Comparison of ENCODE assay signal across 8 mouse cellular contexts in genomic region chr7:80992631-80992979, GRCm38 (mm10). TPM values are rescaled to one million over a fixed set of nuclear protein-coding genes. Genes with fewer than 3 reads are reported as not detected.
DNase-seq lines count a peak whose midpoint lies in the region; ATAC-seq and TF ChIP-seq lines count a peak whose summit lies in the region.

No protein-coding gene starts in this region.

- TF ChIP-seq EP300 in MEL (IDR thresholded peaks at IDR 0.05; ENCODE audit: low read depth in 1 of 2, low read length in 2 of 2): no peak

- peaks cover 30 to 34% of the 10 kb centered on the region in 2 experiments for H3K4me1 ChIP-seq in MEL (ENCODE audit: control insufficient read depth in 1 of 2, insufficient read depth in 2 of 2, low read length in 2 of 2)
- peaks cover 85% of the 10 kb centered on the region for H3K4me1 ChIP-seq in erythroblast, embryonic 14.5 days (ENCODE audit: control insufficient read depth)
- peaks cover 29% of the 10 kb centered on the region for H3K4me1 ChIP-seq in hindbrain, embryonic 14.5 days (replicated peaks; ENCODE audit: control insufficient read depth, insufficient read depth, low read length)
- peaks cover 60% of the 10 kb centered on the region for H3K4me1 ChIP-seq in liver, embryonic 11.5 days (replicated peaks; ENCODE audit: control insufficient read depth, insufficient read depth, low read length)

- no peak for TF ChIP-seq POLR2A in MEL (IDR thresholded peaks at IDR 0.05; ENCODE audit: control insufficient read depth in 1 of 2, insufficient read depth in 1 of 2, low read depth in 1 of 2, low read length in 2 of 2, poor library complexity in 1 of 2)

- H3K27me3 ChIP-seq in MEL (ENCODE audit: control insufficient read depth in 1 of 2, insufficient read depth in 2 of 2, low read length in 2 of 2): no peaks in the 10 kb centered on the region
- H3K27me3 ChIP-seq in erythroblast, embryonic 14.5 days (ENCODE audit: control insufficient read depth): no peaks in the 10 kb centered on the region
- H3K27me3 ChIP-seq in hindbrain, embryonic 14.5 days (ENCODE audit: control insufficient read depth, insufficient read depth, low read length): no peaks in the 10 kb centered on the region
- no peaks in the 10 kb centered on the region for H3K27me3 ChIP-seq in liver, embryonic 11.5 days (replicated peaks; ENCODE audit: control insufficient read depth, insufficient read depth, low read length)

- H3K9ac ChIP-seq in MEL (ENCODE audit: control insufficient read depth, low read depth, low read length, poor library complexity, severe bottlenecking): peak overlapping the region; percentile 98
- peak overlapping the region; percentile 96 for H3K9ac ChIP-seq in hindbrain, embryonic 14.5 days
- peak overlapping the region; percentile 97 for H3K9ac ChIP-seq in liver, embryonic 11.5 days (ENCODE audit: low read depth, low read length)

- H3K9me3 ChIP-seq in MEL (replicated peaks; ENCODE audit: insufficient read depth, low read length): no peaks in the 10 kb centered on the region
- no peaks in the 10 kb centered on the region for H3K9me3 ChIP-seq in erythroblast, embryonic 14.5 days (ENCODE audit: control insufficient read depth, low read length)
- H3K9me3 ChIP-seq in hindbrain, embryonic 14.5 days (ENCODE audit: control insufficient read depth, low read length): no peaks in the 10 kb centered on the region
- no peaks in the 10 kb centered on the region for H3K9me3 ChIP-seq in liver, embryonic 11.5 days (ENCODE audit: control insufficient read depth, low read length)

- H3K36me3 ChIP-seq in MEL (ENCODE audit: control insufficient read depth in 1 of 2, insufficient read depth in 2 of 2, low read length in 2 of 2): peaks cover 0 to 48% of the 10 kb centered on the region in 2 experiments; a peak in 2 of 4 replicates
- peaks cover 15% of the 10 kb centered on the region for H3K36me3 ChIP-seq in erythroblast, embryonic 14.5 days (ENCODE audit: control insufficient read depth)
- H3K36me3 ChIP-seq in hindbrain, embryonic 14.5 days (replicated peaks; ENCODE audit: control insufficient read depth, insufficient read depth): no peaks in the 10 kb centered on the region
- 0 out of 2 replicates have a peak, but pooled peaks cover 2% of the 10 kb centered on the region for H3K36me3 ChIP-seq in liver, embryonic 11.5 days (ENCODE audit: control insufficient read depth, insufficient read depth, low read length)

- DNase-seq in heart, adult 8-10 months (ENCODE audit: low spot score): peak; percentile 23
- DNase-seq in heart, adult 11 months: no peak
- DNase-seq in MEL (ENCODE audit: low read depth, low spot score): no peak
- no peak for DNase-seq in hindbrain, embryonic 14.5 days (ENCODE audit: low spot score)
- no peak for DNase-seq in liver, embryonic 11.5 days (ENCODE audit: low spot score)
- DNase-seq in ovary, postnatal 14 days (ENCODE audit: low spot score): peak; percentile 18
- DNase-seq in thymus, postnatal 14 days: no peak

- peak; percentile 1; the same call in 1 of the 2 replicates for ATAC-seq in hindbrain, embryonic 14.5 days (ENCODE audit: low FRiP score)
- no peak for ATAC-seq in liver, embryonic 11.5 days (replicated peaks; ENCODE audit: low FRiP score)

- peak overlapping the region; percentile 76 to 97 for H3K4me3 ChIP-seq in MEL (ENCODE audit: control insufficient read depth in 1 of 2, insufficient read depth in 1 of 2, low read depth in 2 of 2, low read length in 2 of 2)
- H3K4me3 ChIP-seq in erythroblast, embryonic 14.5 days (replicated peaks): peak overlapping the region; percentile 98
- peak overlapping the region; percentile 96 for H3K4me3 ChIP-seq in hindbrain, embryonic 14.5 days (replicated peaks; ENCODE audit: low read length)
- peak overlapping the region; percentile 99 for H3K4me3 ChIP-seq in liver, embryonic 11.5 days (ENCODE audit: low read depth, low read length)

- no peak for TF ChIP-seq RAD21 in MEL (IDR thresholded peaks at IDR 0.05; ENCODE audit: low read depth, low read length)

- 3% methylated on average over 12 of the region's 12 CpGs for WGBS in hindbrain, embryonic 14.5 days
- 2% methylated on average over 12 of the region's 12 CpGs for WGBS in liver, embryonic 11.5 days

- H3K27ac ChIP-seq in MEL (ENCODE audit: control insufficient read depth, low read depth, low read length): no peak overlapping the region
- peak overlapping the region; percentile 95 for H3K27ac ChIP-seq in hindbrain, embryonic 14.5 days
- H3K27ac ChIP-seq in liver, embryonic 11.5 days (ENCODE audit: low read depth, low read length): peak overlapping the region; percentile 96

- H3K4me2 ChIP-seq in hindbrain, embryonic 14.5 days (replicated peaks): peak overlapping the region; percentile 93
- H3K4me2 ChIP-seq in liver, embryonic 11.5 days: peak overlapping the region; percentile 93

- peaks cover 46% of the 10 kb centered on the region for H3K79me2 ChIP-seq in MEL (ENCODE audit: control insufficient read depth, insufficient read depth, low read length, poor library complexity)

- TF ChIP-seq CTCF in MEL (IDR thresholded peaks at IDR 0.05 in 2 of 3, conservative IDR thresholded peaks at IDR 0.05 in 1 of 3; ENCODE audit: control insufficient read depth in 1 of 3, insufficient read depth in 1 of 3, low read depth in 2 of 3, low read length in 3 of 3, poor library complexity in 1 of 3, severe bottlenecking in 1 of 3): no peak

TF ChIP-seq in MEL, 35 proteins besides CTCF, POLR2A, EP300 and RAD21:
- TF ChIP-seq MEF2A (IDR thresholded peaks at IDR 0.05; ENCODE audit: extremely low read depth, insufficient replicate concordance, low read depth, low read length, poor library complexity, severe bottlenecking) (no peak), MAZ (IDR thresholded peaks at IDR 0.05; ENCODE audit: low read depth, low read length) (no peak), ZMIZ1 (IDR thresholded peaks at IDR 0.05; ENCODE audit: low read depth, low read length) (no peak), TBP (IDR thresholded peaks at IDR 0.05; ENCODE audit: low read depth, low read length) (no peak)

RNA-seq across cellular contexts. Expression of gene Zfp592, which starts 0.9 kb away (rescaled TPM):
- total RNA-seq in heart, adult 8-10 months (2022): 10 to 100 TPM; 13.5 to 18.1 (median 16.3) TPM
- 12.9 and 14.7 TPM in 2 replicates for total RNA-seq in MEL (2012; rRNA removed)
- 10 to 100 TPM in 1 of 2 experiments, not detected in 1; 33.0 TPM for polyA plus RNA-seq in MEL (2012; ENCODE audit: insufficient read depth in 1 of 2, insufficient read length in 2 of 2, low read depth in 1 of 2, low replicate concordance in 2 of 2, missing spikeins in 1 of 2)
- polyA plus RNA-seq in erythroblast, embryonic 14.5 days (2012): 4.9 and 5.2 TPM in 2 replicates
- 10.4 and 12.3 TPM in 2 replicates for polyA plus RNA-seq in hindbrain, embryonic 14.5 days (2014; fragmentation: Nextera tagmentation; extraction: Ambion mirVana)
- polyA plus RNA-seq in liver, embryonic 11.5 days (2014; fragmentation: Nextera tagmentation; extraction: Ambion mirVana): 20.9 and 26.2 TPM in 2 replicates

RNA-seq across cellular contexts. Expression of gene Sec11a, which starts 45.0 kb away (rescaled TPM):
- total RNA-seq in heart, adult 8-10 months (2022): 10 to 100 TPM; 35.3 to 41.0 (median 39.2) TPM
- total RNA-seq in MEL (2012; rRNA removed): 132 and 144 TPM in 2 replicates
- polyA plus RNA-seq in MEL (2012; ENCODE audit: insufficient read depth in 1 of 2, insufficient read length in 2 of 2, low read depth in 1 of 2, low replicate concordance in 2 of 2, missing spikeins in 1 of 2): 100 to 1,000 TPM in 1 of 2 experiments, not detected in 1; 114 TPM
- polyA plus RNA-seq in erythroblast, embryonic 14.5 days (2012): 0.23 and 0.24 TPM in 2 replicates
- 147 and 156 TPM in 2 replicates for polyA plus RNA-seq in hindbrain, embryonic 14.5 days (2014; fragmentation: Nextera tagmentation; extraction: Ambion mirVana)
- 180 and 200 TPM in 2 replicates for polyA plus RNA-seq in liver, embryonic 11.5 days (2014; fragmentation: Nextera tagmentation; extraction: Ambion mirVana)

Comparison
In these comparisons a context has a peak if more than half of its experiments do, and no peak if none do; other contexts are left out.
1. DNase-seq: peak in heart, adult 8-10 months (single experiment) and ovary, postnatal 14 days (single experiment); none in heart, adult 11 months (single experiment), MEL (single experiment), hindbrain, embryonic 14.5 days (single experiment), liver, embryonic 11.5 days (single experiment) and thymus, postnatal 14 days (single experiment).
2. Peak in every context shown above with its lines, with median percentiles within 50 percentile points of each other: H3K4me3 ChIP-seq and H3K9ac ChIP-seq.